Comparison of ENCODE assay signal across 17 mouse cellular contexts in the genomic region with DNA sequence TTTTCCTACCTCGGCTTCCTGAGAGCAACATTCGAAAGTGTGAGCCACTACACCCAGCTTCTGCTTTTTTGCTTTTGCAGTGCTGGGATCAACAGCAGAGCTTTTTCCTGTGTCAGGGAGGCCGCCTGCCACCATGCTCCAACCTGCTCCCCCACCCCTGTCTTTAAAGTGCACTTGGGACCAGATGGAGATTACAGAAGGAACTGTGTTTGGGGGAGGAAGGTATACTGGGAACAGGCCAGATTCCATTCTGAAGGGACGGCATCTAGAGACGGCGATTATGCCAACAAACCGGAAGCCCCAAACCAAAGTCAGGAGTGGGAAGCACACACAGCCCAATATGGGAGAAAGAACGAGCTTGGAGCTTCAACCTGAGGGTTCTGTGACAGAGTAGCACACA. TPM values are rescaled to one million over a fixed set of nuclear protein-coding genes. Genes with fewer than 3 reads are reported as not detected.
DNase-seq lines count a peak whose midpoint lies in the region; ATAC-seq lines count a peak whose summit lies in the region.
"Had no signal": no experiment of that assay in that cellular context is flagged by ENCODE, and none has a peak within 500 bp of the region (broad histone marks: within the 10 kb centered on the region; RNA-seq: fewer than 3 reads in every experiment).

No protein-coding gene starts in this region.

- H3K36me3 ChIP-seq in hindbrain, embryonic 13.5 days = peaks cover 58% of the 10 kb centered on the region
- H3K36me3 ChIP-seq in hindbrain, embryonic 10.5 days = peaks cover 34% of the 10 kb centered on the region
- H3K36me3 ChIP-seq in midbrain, embryonic 12.5 days = peaks cover 21% of the 10 kb centered on the region
- H3K36me3 ChIP-seq in midbrain, embryonic 15.5 days (replicated peaks) = peaks cover 47% of the 10 kb centered on the region
- no peaks in the 10 kb centered on the region for H3K36me3 ChIP-seq in heart, embryonic 11.5 days (ENCODE audit: control insufficient read depth, insufficient read depth, low read length)
- H3K36me3 ChIP-seq: embryonic facial prominence, embryonic 12.5 days; heart, embryonic 10.5 days; heart, embryonic 15.5 days had no signal

- WGBS in hindbrain, embryonic 13.5 days = 91% methylated on average over 8 of the region's 8 CpGs
- 90% methylated on average over 8 of the region's 8 CpGs for WGBS in hindbrain, embryonic 10.5 days
- WGBS in midbrain, embryonic 12.5 days = 87% methylated on average over 8 of the region's 8 CpGs
- 93% methylated on average over 8 of the region's 8 CpGs for WGBS in midbrain, embryonic 15.5 days
- 73% methylated on average over 8 of the region's 8 CpGs for WGBS in heart, embryonic 11.5 days (ENCODE audit: insufficient replicate concordance)

- H3K27ac ChIP-seq in hindbrain, embryonic 13.5 days = no peak overlapping the region
- no peak overlapping the region for H3K27ac ChIP-seq in hindbrain, embryonic 10.5 days
- no peak overlapping the region for H3K27ac ChIP-seq in midbrain, embryonic 12.5 days (replicated peaks)
- H3K27ac ChIP-seq in midbrain, embryonic 15.5 days = no peak overlapping the region
- H3K27ac ChIP-seq in heart, embryonic 11.5 days (ENCODE audit: low read depth, low read length) = no peak overlapping the region
- H3K27ac ChIP-seq: embryonic facial prominence, embryonic 12.5 days; forebrain, embryonic 12.5 days; heart, embryonic 10.5 days; heart, embryonic 15.5 days had no signal

- no peak overlapping the region for H3K4me2 ChIP-seq in hindbrain, embryonic 13.5 days
- no peak overlapping the region for H3K4me2 ChIP-seq in midbrain, embryonic 12.5 days (replicated peaks)
- no peak overlapping the region for H3K4me2 ChIP-seq in midbrain, embryonic 15.5 days
- H3K4me2 ChIP-seq in heart, embryonic 11.5 days = no peak overlapping the region
- H3K4me2 ChIP-seq: embryonic facial prominence, embryonic 12.5 days; forebrain, embryonic 12.5 days; heart, embryonic 15.5 days had no signal

- H3K9ac ChIP-seq in hindbrain, embryonic 13.5 days = 0 out of 2 replicates have a peak overlapping the region, but pooled peaks have one; percentile 19
- peak overlapping the region; percentile 20; the same call in 1 of the 2 replicates for H3K9ac ChIP-seq in midbrain, embryonic 12.5 days (replicated peaks)
- H3K9ac ChIP-seq in midbrain, embryonic 15.5 days = no peak overlapping the region
- no peak overlapping the region for H3K9ac ChIP-seq in heart, embryonic 11.5 days (ENCODE audit: low read depth, low read length)
- H3K9ac ChIP-seq: embryonic facial prominence, embryonic 12.5 days; forebrain, embryonic 12.5 days; heart, embryonic 15.5 days had no signal

- DNase-seq in hindbrain, embryonic 10.5 days (ENCODE audit: low spot score) = no peak
- no peak for DNase-seq in kidney, postnatal 25 days
- DNase-seq: gastrocnemius, postnatal 36 days; heart, adult 18-20 months had no signal

- no peaks in the 10 kb centered on the region for H3K4me1 ChIP-seq in hindbrain, embryonic 13.5 days (replicated peaks)
- peaks cover 18% of the 10 kb centered on the region; the same call in 1 of the 2 replicates for H3K4me1 ChIP-seq in hindbrain, embryonic 10.5 days (replicated peaks)
- 0 out of 2 replicates have a peak, but pooled peaks cover 2% of the 10 kb centered on the region for H3K4me1 ChIP-seq in midbrain, embryonic 12.5 days
- no peaks in the 10 kb centered on the region for H3K4me1 ChIP-seq in midbrain, embryonic 15.5 days
- H3K4me1 ChIP-seq in heart, embryonic 11.5 days (ENCODE audit: control insufficient read depth, insufficient read depth, low read length) = no peaks in the 10 kb centered on the region
- H3K4me1 ChIP-seq: embryonic facial prominence, embryonic 12.5 days; forebrain, embryonic 12.5 days; heart, embryonic 15.5 days had no signal

- H3K27me3 ChIP-seq in hindbrain, embryonic 13.5 days = no peaks in the 10 kb centered on the region
- H3K27me3 ChIP-seq in hindbrain, embryonic 10.5 days (ENCODE audit: insufficient read depth, poor library complexity, severe bottlenecking) = peaks cover 10% of the 10 kb centered on the region; the same call in 1 of the 2 replicates
- peaks cover 16% of the 10 kb centered on the region; the same call in 1 of the 2 replicates for H3K27me3 ChIP-seq in midbrain, embryonic 12.5 days
- no peaks in the 10 kb centered on the region for H3K27me3 ChIP-seq in midbrain, embryonic 15.5 days (replicated peaks)
- 0 out of 2 replicates have a peak, but pooled peaks cover 4% of the 10 kb centered on the region for H3K27me3 ChIP-seq in heart, embryonic 11.5 days (ENCODE audit: control insufficient read depth, insufficient read depth, low read length)
- H3K27me3 ChIP-seq: embryonic facial prominence, embryonic 12.5 days had no signal

- no peak for ATAC-seq in hindbrain, embryonic 13.5 days (ENCODE audit: low FRiP score)
- no peak for ATAC-seq in midbrain, embryonic 12.5 days (ENCODE audit: low FRiP score, low read depth)
- no peak for ATAC-seq in midbrain, embryonic 15.5 days (replicated peaks)
- peak; percentile 31 for ATAC-seq in common myeloid progenitor, adult 5-6 weeks (replicated peaks; ENCODE audit: low read depth, poor library complexity, severe bottlenecking)
- peak; percentile 41 for ATAC-seq in megakaryocyte, adult 5-6 weeks (ENCODE audit: poor library complexity, severe bottlenecking)
- no peak for ATAC-seq in heart, embryonic 11.5 days (replicated peaks; ENCODE audit: insufficient number of reproducible peaks, low FRiP score, low TSS enrichment)
- ATAC-seq: forebrain, embryonic 16.5 days; hindbrain, embryonic 16.5 days; inflammation-experienced regulatory T-cells, adult 6 months had no signal

- H3K9me3 ChIP-seq in hindbrain, embryonic 13.5 days = no peaks in the 10 kb centered on the region
- no peaks in the 10 kb centered on the region for H3K9me3 ChIP-seq in hindbrain, embryonic 10.5 days
- no peaks in the 10 kb centered on the region for H3K9me3 ChIP-seq in midbrain, embryonic 12.5 days
- no peaks in the 10 kb centered on the region for H3K9me3 ChIP-seq in midbrain, embryonic 15.5 days
- H3K9me3 ChIP-seq in heart, embryonic 11.5 days (replicated peaks; ENCODE audit: control insufficient read depth, low read length) = no peaks in the 10 kb centered on the region
- H3K9me3 ChIP-seq: embryonic facial prominence, embryonic 12.5 days; forebrain, embryonic 12.5 days; heart, embryonic 10.5 days; heart, embryonic 15.5 days had no signal

- no peak overlapping the region for H3K4me3 ChIP-seq in hindbrain, embryonic 13.5 days
- no peak overlapping the region for H3K4me3 ChIP-seq in hindbrain, embryonic 10.5 days
- H3K4me3 ChIP-seq in midbrain, embryonic 12.5 days = no peak overlapping the region
- no peak overlapping the region for H3K4me3 ChIP-seq in midbrain, embryonic 15.5 days
- H3K4me3 ChIP-seq in heart, embryonic 11.5 days (ENCODE audit: low read depth, low read length) = no peak overlapping the region
- H3K4me3 ChIP-seq: embryonic facial prominence, embryonic 12.5 days; forebrain, embryonic 12.5 days; heart, embryonic 10.5 days; heart, embryonic 15.5 days had no signal

RNA-seq across cellular contexts. Expression of a gene that starts 15.8 kb away (rescaled TPM):
- 20.0 and 22.1 TPM in 2 replicates for polyA plus RNA-seq in hindbrain, embryonic 13.5 days (2015; fragmentation: Nextera tagmentation; extraction: Ambion mirVana)
- 17.9 and 21.9 TPM in 2 replicates for polyA plus RNA-seq in hindbrain, embryonic 10.5 days (2016; fragmentation: Nextera tagmentation; extraction: Ambion mirVana)
- 17.0 and 18.1 TPM in 2 replicates for polyA plus RNA-seq in midbrain, embryonic 12.5 days (2016; fragmentation: Nextera tagmentation; extraction: Ambion mirVana)
- 17.9 and 18.7 TPM in 2 replicates for polyA plus RNA-seq in midbrain, embryonic 15.5 days (2015; fragmentation: Nextera tagmentation; extraction: Ambion mirVana)
- 15.7 and 18.7 TPM in 2 replicates for total RNA-seq in common myeloid progenitor, adult 5-6 weeks (2017)
- total RNA-seq in megakaryocyte, adult 5-6 weeks (2015) = 9.6 and 12.0 TPM in 2 replicates
- total RNA-seq in megakaryocyte, adult 5-6 weeks (2017) = 13.2 and 17.8 TPM in 2 replicates
- polyA plus RNA-seq in heart, embryonic 11.5 days (2014; fragmentation: Nextera tagmentation; extraction: Ambion mirVana) = 20.8 and 21.5 TPM in 2 replicates

RNA-seq across cellular contexts. Expression of a gene that starts 31.6 kb away (rescaled TPM):
- 211 and 221 TPM in 2 replicates for polyA plus RNA-seq in hindbrain, embryonic 13.5 days (2015; fragmentation: Nextera tagmentation; extraction: Ambion mirVana)
- polyA plus RNA-seq in hindbrain, embryonic 10.5 days (2016; fragmentation: Nextera tagmentation; extraction: Ambion mirVana) = 110 and 151 TPM in 2 replicates
- polyA plus RNA-seq in midbrain, embryonic 12.5 days (2016; fragmentation: Nextera tagmentation; extraction: Ambion mirVana) = 204 and 205 TPM in 2 replicates
- polyA plus RNA-seq in midbrain, embryonic 15.5 days (2015; fragmentation: Nextera tagmentation; extraction: Ambion mirVana) = 288 and 297 TPM in 2 replicates
- 29.7 and 36.7 TPM in 2 replicates for total RNA-seq in common myeloid progenitor, adult 5-6 weeks (2017)
- total RNA-seq in megakaryocyte, adult 5-6 weeks (2015) = 8.2 and 9.2 TPM in 2 replicates
- 4.5 and 9.1 TPM in 2 replicates for total RNA-seq in megakaryocyte, adult 5-6 weeks (2017)
- polyA plus RNA-seq in heart, embryonic 11.5 days (2014; fragmentation: Nextera tagmentation; extraction: Ambion mirVana) = 82.3 and 83.0 TPM in 2 replicates

RNA-seq across cellular contexts. Expression of a gene that starts 36.0 kb away (rescaled TPM):
- polyA plus RNA-seq in hindbrain, embryonic 13.5 days (2015; fragmentation: Nextera tagmentation; extraction: Ambion mirVana) = 86.3 and 88.5 TPM in 2 replicates
- polyA plus RNA-seq in hindbrain, embryonic 10.5 days (2016; fragmentation: Nextera tagmentation; extraction: Ambion mirVana) = 24.4 and 39.4 TPM in 2 replicates
- 53.9 and 61.6 TPM in 2 replicates for polyA plus RNA-seq in midbrain, embryonic 12.5 days (2016; fragmentation: Nextera tagmentation; extraction: Ambion mirVana)
- 99.0 and 103 TPM in 2 replicates for polyA plus RNA-seq in midbrain, embryonic 15.5 days (2015; fragmentation: Nextera tagmentation; extraction: Ambion mirVana)
- 0.23 and 0.34 TPM in 2 replicates for total RNA-seq in common myeloid progenitor, adult 5-6 weeks (2017)
- total RNA-seq in megakaryocyte, adult 5-6 weeks (2015) = 0.85 and 0.93 TPM in 2 replicates
- 0.70 and 0.94 TPM in 2 replicates for total RNA-seq in megakaryocyte, adult 5-6 weeks (2017)
- polyA plus RNA-seq in heart, embryonic 11.5 days (2014; fragmentation: Nextera tagmentation; extraction: Ambion mirVana) = 1.6 TPM in 2 replicates

RNA-seq across cellular contexts. Expression of a gene that starts 37.3 kb away (rescaled TPM):
- polyA plus RNA-seq in hindbrain, embryonic 13.5 days (2015; fragmentation: Nextera tagmentation; extraction: Ambion mirVana) = 28.4 and 30.7 TPM in 2 replicates
- polyA plus RNA-seq in hindbrain, embryonic 10.5 days (2016; fragmentation: Nextera tagmentation; extraction: Ambion mirVana) = 29.8 and 33.5 TPM in 2 replicates
- polyA plus RNA-seq in midbrain, embryonic 12.5 days (2016; fragmentation: Nextera tagmentation; extraction: Ambion mirVana) = 39.6 and 46.1 TPM in 2 replicates
- 20.6 and 21.9 TPM in 2 replicates for polyA plus RNA-seq in midbrain, embryonic 15.5 days (2015; fragmentation: Nextera tagmentation; extraction: Ambion mirVana)
- 9.7 and 16.4 TPM in 2 replicates for total RNA-seq in common myeloid progenitor, adult 5-6 weeks (2017)
- total RNA-seq in megakaryocyte, adult 5-6 weeks (2015) = 0.16 TPM in 1 of 2 replicates, not detected in the other
- 0.41 and 1.0 TPM in 2 replicates for total RNA-seq in megakaryocyte, adult 5-6 weeks (2017)
- 17.9 and 18.0 TPM in 2 replicates for polyA plus RNA-seq in heart, embryonic 11.5 days (2014; fragmentation: Nextera tagmentation; extraction: Ambion mirVana)

RNA-seq across cellular contexts. Expression of a gene that starts 39.0 kb away (rescaled TPM):
- polyA plus RNA-seq in hindbrain, embryonic 13.5 days (2015; fragmentation: Nextera tagmentation; extraction: Ambion mirVana) = 308 and 330 TPM in 2 replicates
- polyA plus RNA-seq in hindbrain, embryonic 10.5 days (2016; fragmentation: Nextera tagmentation; extraction: Ambion mirVana) = 222 and 255 TPM in 2 replicates
- polyA plus RNA-seq in midbrain, embryonic 12.5 days (2016; fragmentation: Nextera tagmentation; extraction: Ambion mirVana) = 245 and 250 TPM in 2 replicates
- polyA plus RNA-seq in midbrain, embryonic 15.5 days (2015; fragmentation: Nextera tagmentation; extraction: Ambion mirVana) = 355 and 362 TPM in 2 replicates
- total RNA-seq in common myeloid progenitor, adult 5-6 weeks (2017) = 88.5 and 108 TPM in 2 replicates
- 78.9 and 82.6 TPM in 2 replicates for total RNA-seq in megakaryocyte, adult 5-6 weeks (2015)
- 90.1 and 96.4 TPM in 2 replicates for total RNA-seq in megakaryocyte, adult 5-6 weeks (2017)
- 135 and 136 TPM in 2 replicates for polyA plus RNA-seq in heart, embryonic 11.5 days (2014; fragmentation: Nextera tagmentation; extraction: Ambion mirVana)

Comparison
In these comparisons a context has a peak if more than half of its experiments do, and no peak if none do; other contexts are left out.
1. H3K9ac ChIP-seq: peak in hindbrain, embryonic 13.5 days (single experiment) and midbrain, embryonic 12.5 days (single experiment); none in midbrain, embryonic 15.5 days (single experiment) and heart, embryonic 11.5 days (single experiment).
2. ATAC-seq: peak in common myeloid progenitor, adult 5-6 weeks (single experiment) and megakaryocyte, adult 5-6 weeks (single experiment); none in hindbrain, embryonic 13.5 days (single experiment), midbrain, embryonic 12.5 days (single experiment), midbrain, embryonic 15.5 days (single experiment) and heart, embryonic 11.5 days (single experiment).